Mouse (Mus musculus) midbrain, postnatal 0 days (tissue): ENCODE results near the gene Gm35549. TPM values are rescaled to one million over a fixed set of nuclear protein-coding genes. Genes with fewer than 3 reads are reported as not detected.

Experiments
- ATAC-seq: fragments of 200-750 bp; cut with Nextera tagmentation; 2 replicates; pipeline ENCODE4 v1.8.0; 2017; ENCODE audit warnings: moderate number of reproducible peaks, mild to moderate bottlenecking, moderate TSS enrichment, moderate library complexity; ENCODE audit not compliant: low FRiP score
- DNase-seq: peaks from one replicate; pipeline ENCODE4 v3.0.0-alpha.2; 2015; ENCODE audit warnings: low spot score
- H3K27ac ChIP-seq: fragments of 300-500 bp; sonication (generic); 2 replicates; pipeline ENCODE4 v1.5.1; 2014; ENCODE audit warnings: low read depth, mild to moderate bottlenecking, low read length, mixed read lengths
- H3K27me3 ChIP-seq: fragments of 300-500 bp; sonication (generic); 2 replicates; pipeline ENCODE4 v1.6.1; 2014; ENCODE audit warnings: low read length, control low read depth, mixed read lengths; ENCODE audit not compliant: insufficient read depth
- H3K36me3 ChIP-seq: fragments of 300-500 bp; sonication (generic); 2 replicates; pipeline ENCODE4 v1.6.1; 2014; ENCODE audit warnings: low read length, control low read depth, mixed read lengths; ENCODE audit not compliant: insufficient read depth
- H3K4me1 ChIP-seq: fragments of 300-500 bp; sonication (generic); 2 replicates; pipeline ENCODE4 v1.6.1; 2014; ENCODE audit warnings: mild to moderate bottlenecking, control low read depth, antibody characterized with exemption, low read length, mixed read lengths; ENCODE audit not compliant: insufficient read depth
- H3K4me2 ChIP-seq: fragments of 300-500 bp; sonication (generic); 2 replicates; pipeline ENCODE4 v1.6.1; 2014; ENCODE audit warnings: low read depth, mild to moderate bottlenecking, low read length, mixed read lengths; ENCODE audit not compliant: poor library complexity, severe bottlenecking
- H3K4me3 ChIP-seq: fragments of 300-500 bp; sonication (generic); 2 replicates; pipeline ENCODE4 v1.5.1; 2014; ENCODE audit warnings: low read depth, mild to moderate bottlenecking, low read length, moderate library complexity
- H3K9ac ChIP-seq: fragments of 300-500 bp; sonication (generic); replicated peaks from 2 replicates; pipeline ENCODE4 v1.6.1; 2014; ENCODE audit warnings: mild to moderate bottlenecking, low read length, moderate library complexity, mixed read lengths; ENCODE audit not compliant: poor library complexity, severe bottlenecking
- H3K9me3 ChIP-seq: fragments of 300-500 bp; sonication (generic); 2 replicates; pipeline ENCODE4 v1.6.1; 2016; ENCODE audit warnings: low read length, control low read depth
- CTCF ChIP-seq: IDR thresholded peaks from 2 replicates; pipeline ENCODE4 v1.5.1; 2016; ENCODE audit warnings: antibody characterized with exemption, mild to moderate bottlenecking
- WGBS: fragments of 180-500 bp; shearing (Covaris S2); extraction: QIAGEN DNeasy Blood & Tissue Kit; methylation state at CpG from one replicate; pipeline ENCODE4 v1.1.7; 2014; 5-methylcytosine and 5-hydroxymethylcytosine counted together
- polyA plus RNA-seq: library from polyadenylated mRNA; unstranded; fragments of >200 nt; fragmentation: Nextera tagmentation; extraction: Ambion mirVana; gene quantifications from 2 replicates; pipeline ENCODE4 v1.2.1, GENCODE M21; 2015
- total RNA-seq: library from RNA; depleted of rRNA; stranded (reverse); fragments of >200 nt; gene quantifications from 2 replicates; pipeline ENCODE4 v1.2.3, GENCODE M21; 2014

Gm35549 gene
- total and polyA plus RNA-seq, 2 experiments from 2014 or later, result 0.27 TPM; not detected in 1

- peaks cover 9% of the 10 kb centered on the region for H3K36me3 ChIP-seq
- no peaks in the 10 kb centered on the region for H3K4me1 ChIP-seq
- 26% methylated on average over 16 of the region's 16 CpGs for WGBS
- H3K4me2 ChIP-seq, result no peak overlapping the region
- ATAC-seq (no peak), DNase-seq (no peak)
- no peak overlapping the region for H3K27ac ChIP-seq
- no peaks in the 10 kb centered on the region for H3K9me3 ChIP-seq
- peak; percentile 37 for TF ChIP-seq CTCF
- H3K27me3 ChIP-seq, result no peaks in the 10 kb centered on the region
- H3K9ac ChIP-seq, result no peak overlapping the region
- no peak overlapping the region for H3K4me3 ChIP-seq
These were observed 6.2 kb downstream of the Gm35549 start for GRCm38 (mm10) chr9:122837680-122838079.

GRCm38 (mm10) chr9:122837216-122837615 lies 6.6 kb downstream of the Gm35549 start:
- H3K4me2 ChIP-seq, result no peak overlapping the region
- no peaks in the 10 kb centered on the region for H3K27me3 ChIP-seq
- H3K4me3 ChIP-seq, result no peak overlapping the region
- TF ChIP-seq CTCF, result no peak
- ATAC-seq, result no peak
- no peak overlapping the region for H3K9ac ChIP-seq
- no peaks in the 10 kb centered on the region for H3K9me3 ChIP-seq
- no peaks in the 10 kb centered on the region for H3K4me1 ChIP-seq
- H3K27ac ChIP-seq, result no peak overlapping the region
- WGBS, result 83% methylated on average over 4 of the region's 4 CpGs
- peaks cover 11% of the 10 kb centered on the region for H3K36me3 ChIP-seq
- no peak for DNase-seq

- Histone ChIP-seq H3K36me3 (peaks cover 11% of the 10 kb centered on the region), H3K4me3 (no peak overlapping the region), H3K9ac (no peak overlapping the region), H3K4me2 (no peak overlapping the region), H3K27me3 (no peaks in the 10 kb centered on the region), H3K4me1 (no peaks in the 10 kb centered on the region), H3K27ac (no peak overlapping the region; the same call in 1 of the 2 replicates), H3K9me3 (no peaks in the 10 kb centered on the region)
- 42% methylated on average over 6 of the region's 6 CpGs for WGBS
- DNase-seq (peak; percentile 88), ATAC-seq (peak; percentile 83)
- no peak for TF ChIP-seq CTCF
These were observed 7.0 kb downstream of the Gm35549 start for GRCm38 (mm10) chr9:122836790-122837189.

GRCm38 (mm10) chr9:122836126-122836525 lies 7.7 kb downstream of the Gm35549 start:
- Histone ChIP-seq H3K27me3 (no peaks in the 10 kb centered on the region), H3K4me2 (no peak overlapping the region), H3K27ac (no peak overlapping the region), H3K4me3 (no peak overlapping the region), H3K9me3 (no peaks in the 10 kb centered on the region), H3K4me1 (no peaks in the 10 kb centered on the region), H3K9ac (no peak overlapping the region), H3K36me3 (peaks cover 11% of the 10 kb centered on the region)
- 76% methylated on average over 9 of the region's 9 CpGs for WGBS
- TF ChIP-seq CTCF, result no peak
- no peak for ATAC-seq
- DNase-seq, result no peak

- ATAC-seq, result no peak
- no peaks in the 10 kb centered on the region for H3K9me3 ChIP-seq
- H3K9ac ChIP-seq, result no peak overlapping the region
- no peak for TF ChIP-seq CTCF
- no peaks in the 10 kb centered on the region for H3K4me1 ChIP-seq
- H3K4me2 ChIP-seq, result no peak overlapping the region
- peaks cover 36% of the 10 kb centered on the region for H3K36me3 ChIP-seq
- WGBS, result 85% methylated on average over 4 of the region's 4 CpGs
- DNase-seq, result no peak
- H3K4me3 ChIP-seq, result no peak overlapping the region
- H3K27ac ChIP-seq, result no peak overlapping the region
- no peaks in the 10 kb centered on the region for H3K27me3 ChIP-seq
These were observed 13.9 kb downstream of the Gm35549 start for GRCm38 (mm10) chr9:122829826-122830380.

- H3K36me3 ChIP-seq, result peaks cover 41% of the 10 kb centered on the region
- no peak overlapping the region for H3K4me2 ChIP-seq
- no peaks in the 10 kb centered on the region for H3K4me1 ChIP-seq
- H3K4me3 ChIP-seq, result no peak overlapping the region
- 91% methylated on average over 4 of the region's 4 CpGs for WGBS
- H3K27ac ChIP-seq, result no peak overlapping the region
- no peaks in the 10 kb centered on the region for H3K9me3 ChIP-seq
- ATAC-seq (no peak), DNase-seq (no peak)
- H3K9ac ChIP-seq, result no peak overlapping the region
- no peaks in the 10 kb centered on the region for H3K27me3 ChIP-seq
- no peak for TF ChIP-seq CTCF
These were observed 17.1 kb downstream of the Gm35549 start for GRCm38 (mm10) chr9:122826743-122827142.
